Mouse (Mus musculus) testis, adult 2 months (tissue): ENCODE results near the gene 2610507B11Rik.

ENCODE experiments used
- CTCF ChIP-seq: fragments of 200-500 bp; IDR thresholded peaks from 2 replicates; pipeline ENCODE4 v1.5.1; 2012; ENCODE audit warnings: low read depth, mild to moderate bottlenecking, inconsistent platforms, low read length, moderate library complexity; ENCODE audit not compliant: control insufficient read depth, insufficient read depth, insufficient replicate concordance
- POLR2A ChIP-seq: fragments of 200-500 bp; IDR thresholded peaks from 2 replicates; pipeline ENCODE4 v1.6.1; 2012; ENCODE audit warnings: low read depth, mild to moderate bottlenecking, inconsistent platforms, low read length, moderate library complexity; ENCODE audit not compliant: control insufficient read depth

GRCm38 (mm10) chr11:78213086-78213817, 48.3 kb upstream of the 2610507B11Rik start:
- TF ChIP-seq POLR2A (no peak), CTCF (no peak)
